Mouse (Mus musculus) adrenal gland, postnatal 36 days (tissue): Measurements from ENCODE around the gene Tpm3. TPM values are rescaled to one million over a fixed set of nuclear protein-coding genes. Genes with fewer than 3 reads are reported as not detected.

Source experiments
- DNase-seq, 2 experiments: peaks; one replicate each; pipeline ENCODE4 v3.0.0; 2021; ENCODE audit warnings: mixed read lengths in 1 of 2
- long read RNA-seq, 2 experiments: library from polyadenylated mRNA; stranded (forward); transcript quantifications; one replicate each; pipeline ENCODE4 v2.0.0; 2021; ENCODE audit warnings: borderline sequencing depth in 2 of 2
- total RNA-seq, 2 experiments: library from RNA; stranded (reverse); gene quantifications; 2 replicates each; pipeline ENCODE4 v1.2.3; 2021

Gene Tpm3
- 100 to 1,000 TPM; 183 to 215 TPM for total RNA-seq
- long read RNA-seq, experiment 1, transcript Tpm3-205 (10 exons, 1,139 nt), result minor isoform, 6 of 223 reads
- long read RNA-seq, experiment 1, transcript Tpm3-201 (8 exons, 2,230 nt), result major isoform, 166 of 223 reads
- long read RNA-seq, experiment 1, partial matches to known transcripts, result 13 of 223 reads
- long read RNA-seq, experiment 1, other reads (novel, unspliced or antisense), result 38 of 223 reads
- long read RNA-seq, experiment 2, transcript Tpm3-201 (8 exons, 2,230 nt), result major isoform, 54 of 74 reads
- long read RNA-seq, experiment 2, partial matches to known transcripts, result 7 of 74 reads
- long read RNA-seq, experiment 2, other reads (novel, unspliced or antisense), result 12 of 74 reads

GRCm38 (mm10) chr3:90072294-90072693 lies at the start of gene Tpm3:
Gene Tpm3 (plus strand): TSS chr3:90072649.
- DNase-seq, result no peak

DNA sequence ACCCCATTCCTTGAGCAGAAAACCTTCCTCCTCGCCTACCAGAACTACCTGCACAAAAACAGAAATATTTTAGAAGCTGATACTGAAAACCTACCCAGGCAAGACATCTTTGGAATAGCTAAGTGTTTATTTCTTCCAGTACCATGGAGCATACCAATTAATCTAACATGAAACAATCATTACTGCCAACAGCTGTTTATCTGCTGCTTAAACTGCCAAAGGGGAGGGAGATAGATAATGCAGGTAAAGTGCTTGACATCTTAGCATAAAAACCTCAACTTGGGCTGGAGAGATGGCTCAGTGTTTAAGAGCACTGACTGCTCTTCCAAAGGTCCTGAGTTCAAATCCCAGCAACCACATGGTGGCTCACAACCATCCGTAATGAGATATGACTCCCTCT lies 37.8 kb upstream of the Tpm3 start:
- DNase-seq, result no peak

GRCm38 (mm10) chr3:90036263-90036662 lies 36.2 kb upstream of the Tpm3 start:
- no peak for DNase-seq

- DNase-seq, result no peak
Measured at GRCm38 (mm10) chr3:90049691-90050090, 22.8 kb upstream of the Tpm3 start.

GRCm38 (mm10) chr3:90051441-90052350 lies 20.8 kb upstream of the Tpm3 start, which contains the start of gene 4933434E20Rik:
Gene 4933434E20Rik (plus strand): TSS chr3:90051636.
- DNase-seq, result peak; percentile 64 to 73

GRCm38 (mm10) chr3:90052351-90053241 lies 19.9 kb upstream of the Tpm3 start, which contains the start of gene Ubap2l:
Gene Ubap2l (minus strand): TSS chr3:90052628.
- peak; percentile 95 to 96 for DNase-seq

DNA sequence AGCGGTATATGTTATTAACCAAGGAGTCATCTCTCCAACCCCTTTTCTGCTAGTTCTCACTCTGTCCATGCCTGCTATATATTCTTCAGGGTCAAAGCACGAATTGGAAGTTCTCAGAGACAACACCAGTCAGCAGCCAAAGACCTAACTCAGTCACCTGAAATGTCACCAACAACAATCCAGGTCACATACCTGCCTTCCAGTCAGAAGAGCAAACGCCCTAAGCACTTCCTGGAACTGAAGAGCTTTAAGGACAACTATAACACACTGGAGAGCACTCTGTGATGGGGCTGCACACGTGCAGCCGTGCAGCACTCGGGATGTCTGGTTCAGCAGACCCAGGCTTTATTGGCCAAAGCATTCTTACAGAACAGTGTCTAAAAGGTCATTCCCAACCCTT lies 10.9 kb upstream of the Tpm3 start:
- DNase-seq, result no peak

DNA sequence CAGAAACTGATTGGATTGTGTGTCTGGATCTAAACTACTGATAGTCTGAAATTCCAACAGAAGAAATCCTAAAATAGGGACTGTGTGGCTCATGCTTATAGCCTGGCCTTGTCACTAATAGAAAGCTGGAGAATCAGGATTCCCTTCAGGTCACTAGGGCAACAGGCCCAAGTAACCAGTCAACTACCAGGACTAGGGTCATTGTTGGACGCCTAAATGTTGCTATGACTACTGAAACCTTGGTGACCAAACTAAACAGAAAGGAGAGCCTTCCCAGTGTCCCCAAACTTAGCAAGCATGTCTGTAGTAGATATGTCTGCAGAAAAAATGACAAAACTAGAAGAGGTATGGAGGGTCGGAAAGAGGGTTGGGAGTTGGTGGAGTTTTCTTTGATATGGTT lies 9.9 kb upstream of the Tpm3 start:
- DNase-seq, result no peak

DNA sequence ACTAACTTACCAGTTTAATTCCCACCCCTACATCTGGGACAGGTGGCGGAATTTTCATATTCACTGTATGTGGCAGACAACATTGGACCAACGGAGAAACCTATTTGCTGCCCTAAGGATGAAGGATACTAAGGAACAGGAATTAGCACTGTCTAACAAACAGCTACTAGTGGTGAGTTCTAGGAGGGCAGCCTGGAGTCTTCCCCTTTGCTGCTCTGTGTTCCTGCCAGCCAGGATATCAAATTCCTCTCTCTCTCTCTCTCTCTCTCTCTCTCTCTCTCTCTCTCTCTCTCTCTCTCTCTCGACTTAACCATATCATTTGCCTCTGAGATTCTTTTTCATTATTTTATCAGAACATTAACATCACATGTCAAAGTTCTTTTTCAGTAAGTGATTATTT lies 8.1 kb upstream of the Tpm3 start:
- no peak for DNase-seq

GRCm38 (mm10) chr3:90065553-90065952 lies 6.9 kb upstream of the Tpm3 start:
- DNase-seq, result peak; percentile 35 to 40

- peak; percentile 21 to 62 for DNase-seq
Measured at GRCm38 (mm10) chr3:90067851-90068250, 4.6 kb upstream of the Tpm3 start.

DNA sequence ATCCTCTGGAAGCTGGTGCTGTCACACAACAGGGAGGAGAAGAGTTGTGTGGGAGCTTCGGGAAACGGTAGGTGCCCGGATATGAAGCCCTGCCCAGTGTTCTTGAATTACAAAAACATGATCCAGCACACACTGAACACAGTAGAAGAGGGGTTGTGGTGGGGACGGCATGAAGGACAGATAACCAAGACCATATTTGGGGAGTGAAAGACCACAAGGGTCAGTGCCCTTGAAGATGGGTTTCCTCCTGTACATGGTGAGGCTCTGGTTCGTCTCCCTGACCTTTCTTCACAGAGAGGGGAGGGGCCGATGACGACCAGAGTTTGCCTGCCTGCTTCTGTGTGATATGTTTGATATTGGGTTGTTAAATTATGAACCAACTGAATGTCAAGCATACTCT lies 2.8 kb upstream of the Tpm3 start:
- DNase-seq, result peak in 1 of 2 experiments; percentile 24

- DNase-seq, result peak; percentile 78 to 84
Measured at GRCm38 (mm10) chr3:90076921-90077716, 4.7 kb downstream of the Tpm3 start.

DNA sequence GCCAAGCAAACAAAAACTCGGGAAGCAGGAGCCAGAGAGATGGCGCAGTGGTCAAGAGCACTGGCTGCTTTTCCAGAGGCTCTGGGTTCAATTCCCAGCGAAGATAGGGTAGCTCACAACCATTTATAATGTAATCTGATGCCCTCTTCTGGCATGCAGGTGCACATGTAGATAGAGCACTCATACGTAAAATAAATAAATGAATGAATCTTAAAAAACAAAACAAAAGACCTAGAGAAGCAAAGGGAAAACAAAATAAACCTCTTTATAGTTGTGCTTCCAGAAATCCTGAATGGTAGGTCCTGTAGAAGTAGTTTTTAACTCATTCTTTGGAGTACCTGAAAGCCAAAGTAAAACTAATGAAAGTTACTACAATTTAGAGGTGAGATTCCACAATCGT lies 5.8 kb downstream of the Tpm3 start:
- no peak for DNase-seq

GRCm38 (mm10) chr3:90079133-90079762 lies 6.8 kb downstream of the Tpm3 start:
- DNase-seq, result peak; percentile 97

- peak; percentile 80 to 81 for DNase-seq
Measured at GRCm38 (mm10) chr3:90079763-90080497, 7.5 kb downstream of the Tpm3 start.

GRCm38 (mm10) chr3:90080498-90080863 lies 8.0 kb downstream of the Tpm3 start:
- DNase-seq, result no peak

GRCm38 (mm10) chr3:90081365-90082240 lies 9.2 kb downstream of the Tpm3 start:
- DNase-seq, result no peak

- peak; percentile 36 to 49 for DNase-seq
Measured at GRCm38 (mm10) chr3:90083034-90083433, 10.6 kb downstream of the Tpm3 start.
